Mouse (Mus musculus): ENCODE results near the gene Sh2d4b. TPM values are rescaled to one million over a fixed set of nuclear protein-coding genes. Genes with fewer than 3 reads are reported as not detected.

Gene Sh2d4b
- total RNA-seq, 2 experiments from 2014 or later: 1.5 to 1.6 TPM

- no peak for DNase-seq
Measured at GRCm38 (mm10) chr14:40905813-40906212, 12.7 kb upstream of the Sh2d4b start.

GRCm38 (mm10) chr14:40902307-40903055 lies 9.4 kb upstream of the Sh2d4b start:
- DNase-seq: no peak

- no peak for DNase-seq
Measured at GRCm38 (mm10) chr14:40900267-40900666, 7.2 kb upstream of the Sh2d4b start.

- no peak for DNase-seq
Measured at GRCm38 (mm10) chr14:40897916-40898315, 4.8 kb upstream of the Sh2d4b start.

GRCm38 (mm10) chr14:40895681-40896080 lies 2.6 kb upstream of the Sh2d4b start:
- DNase-seq: no peak

- DNase-seq: peak; percentile 84
Measured at GRCm38 (mm10) chr14:40894576-40895247, 1.6 kb upstream of the Sh2d4b start.

- DNase-seq: no peak
Measured at GRCm38 (mm10) chr14:40893884-40894283, 818 bp upstream of the Sh2d4b start.

GRCm38 (mm10) chr14:40892326-40892825 lies 690 bp downstream of the Sh2d4b start:
- DNase-seq: no peak

GRCm38 (mm10) chr14:40891506-40891905 lies 1.6 kb downstream of the Sh2d4b start:
- no peak for DNase-seq

GRCm38 (mm10) chr14:40889704-40890103 lies 3.4 kb downstream of the Sh2d4b start:
- peak; percentile 58 for DNase-seq

- DNase-seq: no peak
Measured at GRCm38 (mm10) chr14:40889181-40889580, 3.9 kb downstream of the Sh2d4b start.

GRCm38 (mm10) chr14:40886428-40887202 lies 6.5 kb downstream of the Sh2d4b start:
- no peak for DNase-seq

- DNase-seq: no peak
Measured at GRCm38 (mm10) chr14:40885752-40886151, 7.3 kb downstream of the Sh2d4b start.

GRCm38 (mm10) chr14:40885225-40885624 lies 7.8 kb downstream of the Sh2d4b start:
- no peak for DNase-seq

GRCm38 (mm10) chr14:40874565-40874964 lies 18.5 kb downstream of the Sh2d4b start:
- DNase-seq: no peak

- DNase-seq: no peak
Measured at GRCm38 (mm10) chr14:40873961-40874360, 19.1 kb downstream of the Sh2d4b start.

GRCm38 (mm10) chr14:40870598-40870997 lies 22.5 kb downstream of the Sh2d4b start:
- no peak for DNase-seq

- no peak for DNase-seq
Measured at GRCm38 (mm10) chr14:40864811-40865514, 28.1 kb downstream of the Sh2d4b start.

GRCm38 (mm10) chr14:40863659-40864058 lies 29.4 kb downstream of the Sh2d4b start:
- DNase-seq: no peak

GRCm38 (mm10) chr14:40863022-40863421 lies 30.0 kb downstream of the Sh2d4b start:
- DNase-seq: no peak

- no peak for DNase-seq
Measured at GRCm38 (mm10) chr14:40852978-40853377, 40.1 kb downstream of the Sh2d4b start.

GRCm38 (mm10) chr14:40837397-40837796 lies 55.7 kb downstream of the Sh2d4b start:
- DNase-seq: no peak

Measured in heart, postnatal 4 days (tissue).